Mouse (Mus musculus) forebrain, postnatal 0 days (tissue): ENCODE measurements around the gene Med29. TPM values are rescaled to one million over a fixed set of nuclear protein-coding genes. Genes with fewer than 3 reads are reported as not detected.

Experiments
- ATAC-seq: fragments of 200-750 bp; cut with Nextera tagmentation; 2 replicates; pipeline ENCODE4 v1.8.0; 2017; ENCODE audit warnings: mild to moderate bottlenecking, moderate library complexity
- DNase-seq: peaks from one replicate; pipeline ENCODE4 v3.0.0-alpha.2; 2015
- H3K27ac ChIP-seq: fragments of 300-500 bp; sonication (generic); 2 replicates; pipeline ENCODE4 v1.5.1; 2014; ENCODE audit warnings: low read depth, mild to moderate bottlenecking, antibody characterized with exemption, low read length, moderate library complexity, mixed read lengths
- H3K27me3 ChIP-seq: fragments of 300-500 bp; sonication (generic); 2 replicates; pipeline ENCODE4 v1.6.1; 2014; ENCODE audit warnings: mild to moderate bottlenecking, low read length, mixed read lengths; ENCODE audit not compliant: insufficient read depth
- H3K36me3 ChIP-seq: fragments of 300-500 bp; sonication (generic); 2 replicates; pipeline ENCODE4 v1.6.1; 2014; ENCODE audit warnings: mild to moderate bottlenecking, moderate library complexity; ENCODE audit not compliant: insufficient read depth
- H3K4me1 ChIP-seq: fragments of 300-500 bp; sonication (generic); 2 replicates; pipeline ENCODE4 v1.6.1; 2014; ENCODE audit warnings: antibody characterized with exemption; ENCODE audit not compliant: insufficient read depth
- H3K4me2 ChIP-seq: fragments of 300-500 bp; sonication (generic); 2 replicates; pipeline ENCODE4 v1.6.1; 2014; ENCODE audit warnings: low read depth, mild to moderate bottlenecking, moderate library complexity
- H3K4me3 ChIP-seq: fragments of 300-500 bp; sonication (generic); 2 replicates; pipeline ENCODE4 v1.5.1; 2014; ENCODE audit warnings: low read depth, low read length, mixed read lengths
- H3K9ac ChIP-seq: fragments of 300-500 bp; sonication (generic); 2 replicates; pipeline ENCODE4 v1.6.1; 2014; ENCODE audit warnings: mild to moderate bottlenecking
- H3K9me3 ChIP-seq: fragments of 300-500 bp; sonication (generic); 2 replicates; pipeline ENCODE4 v1.6.1; 2016; ENCODE audit warnings: low read length
- CTCF ChIP-seq: sonication (generic); IDR thresholded peaks from 2 replicates; pipeline ENCODE4 v1.5.1; 2016; ENCODE audit warnings: antibody characterized with exemption, control low read depth, low read depth
- WGBS: fragments of 180-500 bp; shearing (Covaris S2); extraction: QIAGEN DNeasy Blood & Tissue Kit; methylation state at CpG from one replicate; pipeline ENCODE4 v1.1.7; 2014; 5-methylcytosine and 5-hydroxymethylcytosine counted together
- polyA plus RNA-seq: library from polyadenylated mRNA; unstranded; fragments of >200 nt; fragmentation: Nextera tagmentation; extraction: Ambion mirVana; gene quantifications from 2 replicates; pipeline ENCODE4 v1.2.1, GENCODE M21; 2015
- total RNA-seq: library from RNA; depleted of rRNA; stranded (reverse); fragments of >200 nt; gene quantifications from 2 replicates; pipeline ENCODE4 v1.2.3, GENCODE M21; 2014; rRNA removed

Med29 gene
- total RNA-seq: 32.5 and 35.1 TPM in 2 replicates
- 39.2 and 47.6 TPM in 2 replicates for polyA plus RNA-seq

DNA sequence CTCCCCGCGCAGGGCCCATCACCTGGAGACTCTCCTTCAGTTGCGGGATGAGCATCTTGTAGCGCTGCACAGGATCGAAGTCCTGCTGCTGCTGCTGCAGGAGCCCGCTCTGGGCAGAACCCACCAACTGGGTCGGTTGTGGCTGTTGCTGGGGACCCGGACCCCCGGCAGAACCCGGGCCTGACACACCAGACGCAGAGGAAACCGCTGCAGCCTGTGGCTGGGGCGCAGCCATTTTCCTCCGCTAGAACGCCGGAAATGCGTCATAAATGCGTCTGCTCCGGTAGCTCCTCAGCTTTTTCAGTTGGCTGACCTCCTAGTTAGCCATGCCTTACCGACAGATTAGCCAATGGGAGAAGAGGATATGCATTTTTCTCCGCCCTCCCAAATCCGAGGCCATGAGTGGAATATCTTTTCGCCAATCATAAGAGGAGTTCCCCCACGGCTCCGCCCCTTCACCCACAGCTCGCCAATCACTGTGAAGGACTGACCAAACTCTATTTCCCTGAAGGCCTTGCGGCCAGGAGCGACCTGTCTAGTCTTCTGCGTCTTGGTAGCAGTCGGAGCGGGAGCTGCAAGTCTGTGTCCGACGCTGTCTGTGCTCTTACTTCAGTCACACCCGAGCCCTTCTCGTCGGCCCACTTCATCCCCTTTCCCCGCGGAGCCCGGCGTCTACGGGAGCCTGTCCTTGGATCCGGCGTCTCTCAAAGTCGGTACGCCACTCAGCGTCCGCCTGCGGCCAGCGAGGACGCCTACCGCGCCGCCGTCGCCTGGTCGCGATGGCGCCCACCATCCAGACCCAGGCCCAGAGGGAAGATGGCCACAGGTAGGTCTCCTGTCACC lies at the start of gene Med29, which contains the start of gene Paf1:
TSS of gene Med29 (minus strand) at position 280 of the 843 bp plus-strand sequence.
TSS of gene Paf1 (plus strand) at position 523 of the 843 bp plus-strand sequence.
- WGBS: under 1% methylated on average over 58 of the region's 58 CpGs
- ATAC-seq (peak; percentile 97), DNase-seq (peak; percentile 98)
- H3K36me3 ChIP-seq: peaks cover 56% of the 10 kb centered on the region
- H3K27me3 ChIP-seq: no peaks in the 10 kb centered on the region
- no peak for TF ChIP-seq CTCF
- peaks cover 9% of the 10 kb centered on the region for H3K4me1 ChIP-seq
- H3K9ac ChIP-seq: peak within 1 kb of the TSS; percentile 74
- no peaks in the 10 kb centered on the region for H3K9me3 ChIP-seq
- H3K4me2 ChIP-seq: peak within 1 kb of the TSS; percentile 79
- peak within 1 kb of the TSS; percentile 67 for H3K4me3 ChIP-seq
- peak within 1 kb of the TSS; percentile 73 for H3K27ac ChIP-seq

DNA sequence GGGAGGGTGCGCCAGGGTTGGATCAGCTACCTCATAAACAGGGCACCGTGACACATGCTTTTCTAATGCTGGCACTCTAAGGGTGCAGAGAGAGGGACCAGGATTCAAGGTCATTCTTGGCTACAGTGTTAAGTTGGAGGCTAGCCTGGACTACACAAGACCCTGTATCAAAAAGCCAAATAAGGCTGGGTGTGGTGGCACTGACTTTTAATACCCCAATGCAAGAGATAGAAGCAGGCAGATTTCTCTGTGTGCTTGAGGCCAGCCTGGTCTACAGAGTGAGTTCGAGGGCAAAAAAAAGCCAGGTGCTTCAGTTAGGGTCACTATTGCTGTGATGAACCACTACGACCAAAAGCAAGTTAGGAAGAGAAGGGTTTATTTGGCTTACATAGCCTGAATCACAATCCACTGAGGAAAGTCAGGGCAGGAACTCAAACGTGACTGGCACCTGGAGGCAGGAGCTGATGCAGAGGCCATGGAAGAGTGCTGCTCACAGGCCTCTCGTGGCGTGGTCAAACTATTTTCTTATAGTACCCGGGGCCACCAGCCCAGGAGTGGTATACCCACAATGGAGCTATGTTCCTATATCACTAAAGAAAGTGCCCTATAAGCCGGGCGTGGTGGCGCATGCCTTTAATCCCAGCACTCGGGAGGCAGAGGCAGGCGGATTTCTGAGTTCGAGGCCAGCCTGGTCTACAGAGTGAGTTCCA lies 49.4 kb upstream of the Med29 start:
- H3K9me3 ChIP-seq: no peaks in the 10 kb centered on the region
- no peak overlapping the region for H3K9ac ChIP-seq
- WGBS: 90% methylated on average over 13 of the region's 14 CpGs
- H3K36me3 ChIP-seq: no peaks in the 10 kb centered on the region
- no peak for DNase-seq
- no peaks in the 10 kb centered on the region for H3K27me3 ChIP-seq
- H3K27ac ChIP-seq: no peak overlapping the region
- no peak for ATAC-seq
- no peak overlapping the region for H3K4me3 ChIP-seq
- H3K4me2 ChIP-seq: no peak overlapping the region
- no peak for TF ChIP-seq CTCF
- H3K4me1 ChIP-seq: no peaks in the 10 kb centered on the region

GRCm38 (mm10) chr7:28440739-28441138 lies 48.2 kb upstream of the Med29 start:
- Histone ChIP-seq H3K27ac (no peak overlapping the region), H3K9me3 (no peaks in the 10 kb centered on the region), H3K27me3 (no peaks in the 10 kb centered on the region), H3K36me3 (no peaks in the 10 kb centered on the region), H3K4me3 (no peak overlapping the region), H3K4me2 (no peak overlapping the region), H3K4me1 (no peaks in the 10 kb centered on the region), H3K9ac (no peak overlapping the region)
- no peak for TF ChIP-seq CTCF
- DNase-seq (no peak), ATAC-seq (no peak)
- WGBS: 69% methylated on average over 2 of the region's 2 CpGs

GRCm38 (mm10) chr7:28438771-28439170 lies 46.3 kb upstream of the Med29 start:
- no peak overlapping the region for H3K27ac ChIP-seq
- H3K4me2 ChIP-seq: no peak overlapping the region
- no peak overlapping the region for H3K4me3 ChIP-seq
- H3K36me3 ChIP-seq: no peaks in the 10 kb centered on the region
- no peak for TF ChIP-seq CTCF
- WGBS: 81% methylated on average over 2 of the region's 2 CpGs
- no peak for DNase-seq
- no peaks in the 10 kb centered on the region for H3K9me3 ChIP-seq
- peaks cover 10% of the 10 kb centered on the region for H3K4me1 ChIP-seq
- no peaks in the 10 kb centered on the region for H3K27me3 ChIP-seq
- no peak overlapping the region for H3K9ac ChIP-seq
- no peak for ATAC-seq

DNA sequence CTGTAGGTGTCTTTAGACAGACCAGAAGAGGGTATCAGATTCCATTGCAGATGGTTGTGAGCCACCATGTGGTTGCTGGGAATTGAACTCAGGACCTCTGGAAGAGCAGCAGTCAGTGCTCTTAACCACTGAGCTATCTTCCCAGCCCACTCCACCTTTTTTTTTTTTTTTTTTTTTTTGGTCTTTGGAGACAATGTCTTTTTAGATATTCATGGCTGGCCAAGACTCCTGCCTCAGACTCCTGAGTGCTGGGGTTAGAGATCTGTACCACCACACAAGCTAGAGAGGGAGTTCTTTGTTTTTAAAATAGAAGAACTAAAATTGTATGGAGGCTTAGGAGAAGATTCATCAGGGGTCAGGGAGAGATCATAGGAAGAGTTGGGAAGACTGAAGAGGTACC lies 45.5 kb upstream of the Med29 start:
- H3K9me3 ChIP-seq: no peaks in the 10 kb centered on the region
- DNase-seq (no peak), ATAC-seq (no peak)
- H3K36me3 ChIP-seq: 0 out of 2 replicates have a peak, but pooled peaks cover 2% of the 10 kb centered on the region
- TF ChIP-seq CTCF: no peak
- no peak overlapping the region for H3K4me2 ChIP-seq
- H3K9ac ChIP-seq: no peak overlapping the region
- no peaks in the 10 kb centered on the region for H3K27me3 ChIP-seq
- peaks cover 11% of the 10 kb centered on the region for H3K4me1 ChIP-seq
- H3K27ac ChIP-seq: no peak overlapping the region
- no peak overlapping the region for H3K4me3 ChIP-seq

DNA sequence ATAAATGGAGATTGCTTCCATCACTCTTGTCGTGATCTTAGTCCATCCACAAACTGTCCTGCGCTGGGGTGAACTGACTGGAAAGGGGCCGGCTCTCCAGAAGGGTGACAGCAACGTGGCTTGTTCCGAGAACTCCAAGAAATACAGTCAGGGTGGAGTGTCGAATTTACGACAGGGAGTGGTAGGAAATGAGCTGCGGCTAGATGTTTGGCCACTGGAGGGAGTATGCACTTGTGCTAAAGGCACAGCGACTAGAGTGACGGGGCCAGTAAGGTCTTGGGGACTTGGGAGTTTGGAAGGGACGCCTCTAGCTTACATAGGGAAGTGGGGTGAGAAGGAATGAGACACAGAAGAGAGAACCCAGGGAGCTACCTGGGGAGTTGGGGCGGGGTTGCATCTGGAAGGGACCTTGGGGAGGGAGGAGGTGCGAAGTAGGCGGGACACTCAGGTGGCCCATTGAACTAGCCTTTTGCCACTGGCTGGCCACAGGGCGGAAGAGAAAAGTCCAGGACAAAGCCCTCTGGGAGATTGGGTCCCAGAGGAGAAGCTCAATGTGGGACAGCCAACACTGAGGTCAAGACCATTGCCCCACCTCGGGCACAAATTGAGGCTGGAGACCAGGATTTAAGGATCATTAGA lies 44.5 kb upstream of the Med29 start, which contains the start of gene Gmfg:
TSS of gene Gmfg (plus strand) at position 516 of the 639 bp plus-strand sequence.
- H3K4me1 ChIP-seq: peaks cover 18% of the 10 kb centered on the region
- WGBS: 4% methylated on average over 16 of the region's 16 CpGs
- DNase-seq: peak; percentile 89
- H3K9me3 ChIP-seq: no peaks in the 10 kb centered on the region
- 0 out of 2 replicates have a peak, but pooled peaks cover 2% of the 10 kb centered on the region for H3K36me3 ChIP-seq
- H3K9ac ChIP-seq: peak within 1 kb of the TSS; percentile 75
- TF ChIP-seq CTCF: peak; percentile 86
- H3K4me3 ChIP-seq: peak within 1 kb of the TSS; percentile 72
- no peaks in the 10 kb centered on the region for H3K27me3 ChIP-seq
- ATAC-seq: peak; percentile 57
- H3K27ac ChIP-seq: peak within 1 kb of the TSS; percentile 85
- H3K4me2 ChIP-seq: peak within 1 kb of the TSS; percentile 63
